Mouse (Mus musculus): Measurements from ENCODE around the gene Nrarp.

DNA sequence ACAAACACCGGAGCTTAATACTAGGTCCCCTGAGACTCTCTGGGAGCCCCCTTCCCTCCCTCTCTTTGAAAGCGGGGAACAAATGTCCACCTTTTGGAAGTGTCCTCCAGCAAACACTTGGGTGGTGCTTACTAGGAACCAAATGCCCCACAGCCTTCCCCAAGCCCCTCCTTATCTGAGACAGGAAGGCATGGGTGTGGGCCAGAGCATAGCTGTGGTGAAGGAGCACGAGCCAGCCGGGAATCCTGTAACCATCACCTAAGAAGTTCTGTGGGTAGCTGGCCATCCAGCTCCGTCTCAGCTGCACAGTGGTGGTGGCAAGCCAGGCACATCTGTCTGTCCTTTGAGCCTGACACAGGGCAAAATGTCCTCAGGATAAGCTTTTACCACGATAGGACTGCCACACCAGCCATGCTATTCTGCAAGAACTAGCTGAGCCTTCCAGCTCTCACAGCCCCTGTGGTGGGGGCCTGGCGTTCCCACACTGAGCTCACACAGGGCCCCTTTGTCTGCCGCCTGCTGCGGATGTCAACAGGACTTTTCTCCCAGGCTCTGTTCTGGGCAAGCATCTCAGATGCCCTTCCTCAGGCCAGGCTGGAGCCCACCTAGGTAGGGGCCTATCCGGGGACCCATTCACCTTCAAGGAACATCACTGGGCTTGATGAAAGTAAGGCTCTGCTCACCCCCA is 2.1 kb upstream of the Nrarp start:
- TF ChIP-seq POLR2A (IDR thresholded peaks at IDR 0.05; ENCODE audit: low read depth, low read length) (no peak), CTCF (IDR thresholded peaks at IDR 0.05; ENCODE audit: borderline replicate concordance, insufficient read depth, low read length) (no peak)

Measured in embryonic fibroblast, embryonic 13.5 days (primary cell).